Mouse (Mus musculus): ENCODE measurements at regions not wholly inside any gene's neighbourhood (a gene's known extent, or its start where the extent isn't known, plus 50 kb on each side); places are given as distances from the start of the nearest gene placed in this dataset.

DNA sequence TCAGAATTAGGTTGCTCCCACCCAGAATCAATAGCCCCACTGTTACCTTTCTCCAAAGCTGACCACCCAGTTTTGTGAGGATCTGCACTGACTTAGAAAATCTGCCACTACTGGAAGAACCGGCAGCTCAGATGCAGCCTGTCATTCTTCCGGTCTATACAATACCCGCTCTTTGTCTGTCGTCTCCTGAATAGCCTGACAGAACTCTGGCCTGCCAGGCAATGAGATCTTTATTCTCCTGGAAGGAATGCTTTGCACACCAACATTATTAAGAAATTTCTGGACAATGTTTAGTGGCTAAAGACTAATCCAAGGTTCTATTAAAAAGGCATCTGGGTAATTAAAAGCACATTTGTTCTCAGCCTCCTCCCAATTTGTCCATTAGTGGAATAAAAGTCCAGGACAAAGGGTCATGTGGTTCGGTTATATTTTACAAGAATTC is 2232.0 kb downstream of the 4930444P10Rik start:
- Histone ChIP-seq H3K4me3 (ENCODE audit: insufficient read depth, low read depth, low read length) (no peak overlapping the region), H3K36me3 (ENCODE audit: control insufficient read depth, insufficient read depth, low read length) (no peaks in the 10 kb centered on the region), H3K79me2 (ENCODE audit: control insufficient read depth, insufficient read depth, low read length) (no peaks in the 10 kb centered on the region), H3K9ac (ENCODE audit: low read depth, low read length) (no peak overlapping the region), H3K4me1 (ENCODE audit: control insufficient read depth, insufficient read depth, low read length) (no peaks in the 10 kb centered on the region), H3K27ac (replicated peaks; ENCODE audit: insufficient read depth, low read depth, low read length) (no peak overlapping the region), H3K27me3 (ENCODE audit: control insufficient read depth, insufficient read depth, low read length) (no peaks in the 10 kb centered on the region)
- no peak for DNase-seq (ENCODE audit: extremely low read depth, low read depth, low spot score)
- TF ChIP-seq CTCF (IDR thresholded peaks at IDR 0.05; ENCODE audit: low read depth, low read length) (no peak), POLR2A (IDR thresholded peaks at IDR 0.05; ENCODE audit: extremely low read depth, insufficient read depth, low read length) (no peak)
- 82% methylated on average over 5 of the region's 5 CpGs for WGBS

DNA sequence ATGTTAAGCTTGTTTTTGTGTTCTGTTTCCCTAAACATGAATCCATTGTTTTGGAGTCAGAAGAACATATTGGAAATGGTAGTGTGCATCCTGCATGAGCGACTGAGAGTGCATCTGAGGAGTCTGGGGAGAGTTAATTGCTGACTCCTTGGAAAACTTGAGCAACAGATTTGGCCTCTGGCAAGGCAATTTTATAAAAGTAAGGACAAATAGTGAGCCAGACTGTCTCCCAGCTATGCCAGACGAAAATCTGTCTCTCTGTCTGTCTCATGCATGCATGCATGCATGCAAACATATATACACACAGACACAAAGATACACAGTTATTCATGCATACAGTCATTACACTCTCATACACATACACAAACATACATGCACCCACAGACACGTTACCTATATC is 2232.7 kb downstream of the 4930444P10Rik start:
- Histone ChIP-seq H3K4me3 (ENCODE audit: insufficient read depth, low read depth, low read length) (no peak overlapping the region), H3K79me2 (ENCODE audit: control insufficient read depth, insufficient read depth, low read length) (no peaks in the 10 kb centered on the region), H3K36me3 (ENCODE audit: control insufficient read depth, insufficient read depth, low read length) (no peaks in the 10 kb centered on the region), H3K27ac (replicated peaks; ENCODE audit: insufficient read depth, low read depth, low read length) (no peak overlapping the region), H3K27me3 (ENCODE audit: control insufficient read depth, insufficient read depth, low read length) (no peaks in the 10 kb centered on the region), H3K4me1 (ENCODE audit: control insufficient read depth, insufficient read depth, low read length) (no peaks in the 10 kb centered on the region), H3K9ac (ENCODE audit: low read depth, low read length) (no peak overlapping the region)
- no peak for DNase-seq (ENCODE audit: extremely low read depth, low read depth, low spot score)
- WGBS, result 53% methylated on average over 3 of the region's 3 CpGs
- TF ChIP-seq POLR2A (IDR thresholded peaks at IDR 0.05; ENCODE audit: extremely low read depth, insufficient read depth, low read length) (no peak), CTCF (IDR thresholded peaks at IDR 0.05; ENCODE audit: low read depth, low read length) (no peak)

DNA sequence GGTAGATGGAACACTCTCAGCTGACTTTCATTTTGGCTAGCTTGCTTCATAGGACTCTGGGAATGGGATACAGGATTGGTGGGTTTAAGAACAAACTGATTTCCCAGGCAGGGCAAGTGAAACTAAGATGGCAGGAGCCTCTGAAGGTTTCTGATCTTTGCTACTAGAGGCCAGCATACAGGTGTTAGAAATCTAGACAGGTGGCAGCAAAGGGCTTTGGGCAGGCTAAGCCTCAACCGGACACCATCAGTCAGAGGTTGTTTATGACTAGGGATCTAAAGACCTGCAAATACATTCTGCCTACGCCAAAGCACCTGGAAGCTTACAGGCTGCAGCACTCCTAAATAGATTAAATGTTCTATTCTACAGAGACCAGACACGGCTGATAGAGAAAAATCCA is 2233.4 kb downstream of the 4930444P10Rik start:
- H3K36me3 ChIP-seq (ENCODE audit: control insufficient read depth, insufficient read depth, low read length), result no peaks in the 10 kb centered on the region
- no peak for DNase-seq (ENCODE audit: extremely low read depth, low read depth, low spot score)
- 68% methylated on average over 3 of the region's 3 CpGs for WGBS
- H3K4me1 ChIP-seq (ENCODE audit: control insufficient read depth, insufficient read depth, low read length), result no peaks in the 10 kb centered on the region
- no peaks in the 10 kb centered on the region for H3K27me3 ChIP-seq (ENCODE audit: control insufficient read depth, insufficient read depth, low read length)
- no peak overlapping the region for H3K27ac ChIP-seq (replicated peaks; ENCODE audit: insufficient read depth, low read depth, low read length)
- no peak for TF ChIP-seq POLR2A (IDR thresholded peaks at IDR 0.05; ENCODE audit: extremely low read depth, insufficient read depth, low read length)
- no peak for TF ChIP-seq CTCF (IDR thresholded peaks at IDR 0.05; ENCODE audit: low read depth, low read length)
- H3K79me2 ChIP-seq (ENCODE audit: control insufficient read depth, insufficient read depth, low read length), result no peaks in the 10 kb centered on the region
- no peak overlapping the region for H3K9ac ChIP-seq (ENCODE audit: low read depth, low read length)
- no peak overlapping the region for H3K4me3 ChIP-seq (ENCODE audit: insufficient read depth, low read depth, low read length)

DNA sequence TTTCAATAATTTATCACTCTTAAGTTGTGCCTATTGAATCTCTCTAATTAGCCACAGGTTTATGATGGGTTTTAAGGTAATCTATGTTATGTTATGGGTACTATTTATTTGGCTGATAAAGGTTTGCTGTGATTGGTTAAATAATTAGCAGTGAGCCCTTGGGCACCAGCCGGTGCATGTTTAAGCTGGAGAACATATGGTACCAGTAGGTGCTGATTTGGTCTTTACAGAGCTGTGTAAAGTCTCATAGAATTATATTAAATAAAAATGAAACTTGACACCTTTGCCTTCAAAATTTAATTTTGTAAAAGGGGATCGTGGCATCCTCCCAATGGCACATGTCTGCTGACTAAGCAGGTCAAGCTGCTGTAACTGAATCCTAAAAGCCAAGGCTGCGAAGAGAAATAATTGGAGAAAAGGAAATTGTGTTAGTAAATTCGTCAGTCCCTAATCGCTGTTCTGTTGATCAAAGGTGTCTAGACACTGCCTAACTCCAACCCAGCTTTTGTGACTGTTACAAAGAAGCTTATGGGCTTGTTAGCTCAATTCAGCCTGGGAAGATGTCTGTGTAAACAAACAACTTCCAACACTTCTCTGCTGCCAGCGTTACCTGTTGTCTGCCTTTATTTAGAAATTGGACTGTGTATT is 2234.6 kb downstream of the 4930444P10Rik start:
- no peak overlapping the region for H3K9ac ChIP-seq (ENCODE audit: low read depth, low read length)
- no peaks in the 10 kb centered on the region for H3K36me3 ChIP-seq (ENCODE audit: control insufficient read depth, insufficient read depth, low read length)
- 58% methylated on average over 6 of the region's 6 CpGs for WGBS
- no peaks in the 10 kb centered on the region for H3K4me1 ChIP-seq (ENCODE audit: control insufficient read depth, insufficient read depth, low read length)
- TF ChIP-seq CTCF (IDR thresholded peaks at IDR 0.05; ENCODE audit: low read depth, low read length) (no peak), POLR2A (IDR thresholded peaks at IDR 0.05; ENCODE audit: extremely low read depth, insufficient read depth, low read length) (no peak)
- H3K79me2 ChIP-seq (ENCODE audit: control insufficient read depth, insufficient read depth, low read length), result no peaks in the 10 kb centered on the region
- no peaks in the 10 kb centered on the region for H3K27me3 ChIP-seq (ENCODE audit: control insufficient read depth, insufficient read depth, low read length)
- DNase-seq (ENCODE audit: extremely low read depth, low read depth, low spot score), result no peak
- no peak overlapping the region for H3K4me3 ChIP-seq (ENCODE audit: insufficient read depth, low read depth, low read length)
- H3K27ac ChIP-seq (replicated peaks; ENCODE audit: insufficient read depth, low read depth, low read length), result no peak overlapping the region

DNA sequence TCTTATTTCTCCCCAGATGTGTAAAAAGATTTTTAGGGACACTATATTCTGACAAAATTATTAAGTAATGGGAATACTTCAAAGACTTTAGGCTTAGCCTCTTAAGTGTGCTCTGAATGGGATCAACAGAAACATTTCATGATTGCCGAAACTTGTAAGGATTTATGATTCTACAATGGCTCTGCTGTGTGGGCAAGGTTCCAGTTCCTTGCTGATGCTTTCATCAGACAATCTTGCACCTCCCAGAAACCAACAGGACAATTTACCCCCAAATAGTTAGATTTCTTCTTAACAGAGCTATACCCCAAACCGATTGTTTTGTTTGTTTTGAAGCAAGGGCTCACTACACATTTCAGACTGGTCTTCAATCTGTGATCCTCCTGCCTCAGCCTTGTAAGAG is 2236.1 kb downstream of the 4930444P10Rik start:
- no peaks in the 10 kb centered on the region for H3K79me2 ChIP-seq (ENCODE audit: control insufficient read depth, insufficient read depth, low read length)
- WGBS, result 76% methylated on average over 2 of the region's 2 CpGs

DNA sequence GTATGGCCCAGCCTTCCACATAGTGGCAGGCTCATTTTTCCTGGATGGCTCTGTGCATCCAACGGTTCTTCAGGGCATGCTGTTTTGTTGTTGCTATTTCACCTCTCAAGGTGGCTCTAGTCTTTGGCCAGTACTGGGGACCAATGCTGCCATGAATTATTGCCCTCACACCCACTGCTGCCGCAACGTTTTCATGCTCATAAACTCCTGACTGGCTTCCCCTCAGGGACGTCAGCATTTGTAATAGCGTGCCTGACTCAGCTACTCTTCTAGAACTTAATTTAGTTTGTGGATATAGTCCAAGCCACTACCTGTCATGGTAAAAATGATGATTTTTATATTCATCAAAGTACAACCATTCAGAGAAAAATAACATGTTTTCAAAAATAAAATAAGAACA is 2242.0 kb downstream of the 4930444P10Rik start:
- WGBS, result 84% methylated on average over 5 of the region's 5 CpGs
- no peaks in the 10 kb centered on the region for H3K36me3 ChIP-seq (ENCODE audit: control insufficient read depth, insufficient read depth, low read length)

More for the DNA sequence above, 2236.1 kb downstream of the 4930444P10Rik start:
- no peak for DNase-seq (ENCODE audit: extremely low read depth, low read depth, low spot score)
- H3K27me3 ChIP-seq (ENCODE audit: control insufficient read depth, insufficient read depth, low read length), result no peaks in the 10 kb centered on the region
- no peak overlapping the region for H3K4me3 ChIP-seq (ENCODE audit: insufficient read depth, low read depth, low read length)
- H3K36me3 ChIP-seq (ENCODE audit: control insufficient read depth, insufficient read depth, low read length), result no peaks in the 10 kb centered on the region
- no peak overlapping the region for H3K9ac ChIP-seq (ENCODE audit: low read depth, low read length)
- H3K27ac ChIP-seq (replicated peaks; ENCODE audit: insufficient read depth, low read depth, low read length), result no peak overlapping the region
- H3K4me1 ChIP-seq (ENCODE audit: control insufficient read depth, insufficient read depth, low read length), result no peaks in the 10 kb centered on the region
- TF ChIP-seq CTCF (IDR thresholded peaks at IDR 0.05; ENCODE audit: low read depth, low read length) (no peak), POLR2A (IDR thresholded peaks at IDR 0.05; ENCODE audit: extremely low read depth, insufficient read depth, low read length) (no peak)

More for the DNA sequence above, 2242.0 kb downstream of the 4930444P10Rik start:
- Histone ChIP-seq H3K27me3 (ENCODE audit: control insufficient read depth, insufficient read depth, low read length) (no peaks in the 10 kb centered on the region), H3K27ac (replicated peaks; ENCODE audit: insufficient read depth, low read depth, low read length) (no peak overlapping the region), H3K79me2 (ENCODE audit: control insufficient read depth, insufficient read depth, low read length) (no peaks in the 10 kb centered on the region), H3K4me1 (ENCODE audit: control insufficient read depth, insufficient read depth, low read length) (no peaks in the 10 kb centered on the region), H3K4me3 (ENCODE audit: insufficient read depth, low read depth, low read length) (no peak overlapping the region), H3K9ac (ENCODE audit: low read depth, low read length) (no peak overlapping the region)
- no peak for TF ChIP-seq POLR2A (IDR thresholded peaks at IDR 0.05; ENCODE audit: extremely low read depth, insufficient read depth, low read length)
- TF ChIP-seq CTCF (IDR thresholded peaks at IDR 0.05; ENCODE audit: low read depth, low read length), result no peak
- no peak for DNase-seq (ENCODE audit: extremely low read depth, low read depth, low spot score)
